22 mouse cellular contexts compared by ENCODE assay signal in the genomic region with DNA sequence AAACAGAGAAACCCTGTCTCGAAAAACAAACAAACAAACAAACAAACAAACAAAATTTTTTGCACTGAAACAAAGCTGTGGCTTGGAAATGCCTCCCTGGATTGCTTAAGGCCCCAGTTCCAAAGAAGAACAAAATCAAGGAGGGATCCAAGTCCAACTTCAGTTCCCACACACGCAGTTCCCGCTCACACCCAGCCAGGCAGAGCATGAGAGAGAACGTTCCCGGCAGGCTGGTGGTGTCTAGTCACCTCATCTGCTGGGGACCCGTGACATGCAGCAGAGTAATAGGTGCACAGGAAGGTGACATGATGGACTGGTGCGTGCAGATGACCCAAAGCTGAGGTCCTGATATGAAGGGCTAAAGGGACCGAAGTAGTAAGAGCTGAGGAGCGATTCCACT. TPM values are rescaled to one million over a fixed set of nuclear protein-coding genes. Genes with fewer than 3 reads are reported as not detected.
DNase-seq lines count a peak whose midpoint lies in the region; ATAC-seq and TF ChIP-seq lines count a peak whose summit lies in the region.
"Had no signal": no experiment of that assay in that cellular context is flagged by ENCODE, and none has a peak within 500 bp of the region (broad histone marks: within the 10 kb centered on the region; RNA-seq: fewer than 3 reads in every experiment).

No protein-coding gene starts in this region.

- DNase-seq in heart, embryonic 10.5 days (ENCODE audit: low spot score), result no peak
- no peak for DNase-seq in heart, postnatal 14 days
- peak; percentile 13 for DNase-seq in kidney, adult 18-20 months
- DNase-seq in kidney, postnatal 10 days, result no peak
- DNase-seq in layer of hippocampus, adult 2 months (ENCODE audit: low spot score in 2 of 2), result no peak
- no peak for DNase-seq in layer of hippocampus, postnatal 10 days (ENCODE audit: low spot score in 2 of 2)
- DNase-seq in urinary bladder, postnatal 4 days (ENCODE audit: low spot score in 2 of 2), result no peak
- DNase-seq: adrenal gland, adult 8-10 months; B cell, adult 2 months; cerebellum, adult 2 months; embryo, embryonic 11 days; gastrocnemius, postnatal 36 days; heart, adult 11 months; heart, postnatal 36 days had no signal

- peak overlapping the region; percentile 31; the same call in 1 of the 2 replicates for H3K27ac ChIP-seq in heart, embryonic 10.5 days
- peak overlapping the region; percentile 78 for H3K27ac ChIP-seq in layer of hippocampus, adult 2 months
- H3K27ac ChIP-seq in stomach, embryonic 15.5 days, result 0 out of 2 replicates have a peak overlapping the region, but pooled peaks have one; percentile 7
- H3K27ac ChIP-seq: embryonic facial prominence, embryonic 15.5 days; heart, embryonic 15.5 days; hindbrain, embryonic 12.5 days had no signal

- no peaks in the 10 kb centered on the region for H3K27me3 ChIP-seq in heart, embryonic 10.5 days (ENCODE audit: insufficient read depth, poor library complexity, severe bottlenecking)
- no peaks in the 10 kb centered on the region for H3K27me3 ChIP-seq in stomach, embryonic 15.5 days (replicated peaks)
- H3K27me3 ChIP-seq: embryonic facial prominence, embryonic 15.5 days; forebrain, embryonic 15.5 days; heart, embryonic 15.5 days; hindbrain, embryonic 12.5 days had no signal

- no peak for TF ChIP-seq CTCF in layer of hippocampus, adult 2 months (conservative IDR thresholded peaks at IDR 0.05)

- peaks cover 3% of the 10 kb centered on the region; the same call in 1 of the 2 replicates for H3K36me3 ChIP-seq in heart, embryonic 10.5 days
- H3K36me3 ChIP-seq in stomach, embryonic 15.5 days, result no peaks in the 10 kb centered on the region
- H3K36me3 ChIP-seq: embryonic facial prominence, embryonic 15.5 days; forebrain, embryonic 15.5 days; heart, embryonic 15.5 days; hindbrain, embryonic 12.5 days had no signal

- intact Hi-C loops in heart, postnatal 14 days (cut with DNase I), result no loop called here

- H3K4me1 ChIP-seq in heart, embryonic 10.5 days, result peaks cover 66% of the 10 kb centered on the region
- H3K4me1 ChIP-seq in stomach, embryonic 15.5 days, result peaks cover 14% of the 10 kb centered on the region

- no peak overlapping the region for H3K4me2 ChIP-seq in stomach, embryonic 15.5 days
- H3K4me2 ChIP-seq: embryonic facial prominence, embryonic 15.5 days; forebrain, embryonic 15.5 days; heart, embryonic 11.5 days; heart, embryonic 15.5 days; hindbrain, embryonic 12.5 days had no signal

- WGBS in heart, embryonic 10.5 days, result 83% methylated on average over 9 of the region's 9 CpGs
- 84% methylated on average over 9 of the region's 9 CpGs for WGBS in stomach, embryonic 15.5 days

- no peak for ATAC-seq in stomach, embryonic 15.5 days (ENCODE audit: insufficient read depth, low FRiP score, low read depth)
- ATAC-seq: CD4-positive, CD25-positive, alpha-beta regulatory T cell, adult 4 months; forebrain, embryonic 15.5 days had no signal

- H3K9me3 ChIP-seq in heart, embryonic 10.5 days, result no peaks in the 10 kb centered on the region; the same call in 1 of the 2 replicates
- H3K9me3 ChIP-seq in stomach, embryonic 15.5 days, result no peaks in the 10 kb centered on the region
- H3K9me3 ChIP-seq: embryonic facial prominence, embryonic 15.5 days; forebrain, embryonic 15.5 days; G1E; heart, embryonic 15.5 days; hindbrain, embryonic 12.5 days had no signal

- H3K4me3 ChIP-seq in heart, embryonic 10.5 days, result no peak overlapping the region
- H3K4me3 ChIP-seq in layer of hippocampus, adult 2 months, result no peak overlapping the region
- H3K4me3 ChIP-seq in stomach, embryonic 15.5 days (replicated peaks), result no peak overlapping the region
- H3K4me3 ChIP-seq: embryonic facial prominence, embryonic 15.5 days; forebrain, embryonic 15.5 days; heart, embryonic 15.5 days; hindbrain, embryonic 12.5 days had no signal

- H3K9ac ChIP-seq in stomach, embryonic 15.5 days, result no peak overlapping the region
- H3K9ac ChIP-seq: embryonic facial prominence, embryonic 15.5 days; forebrain, embryonic 15.5 days; heart, embryonic 15.5 days; hindbrain, embryonic 12.5 days had no signal

RNA-seq across cellular contexts. Expression of gene Sorbs1, which starts 49.2 kb away (rescaled TPM):
- polyA plus RNA-seq in heart, embryonic 10.5 days (2016; fragmentation: Nextera tagmentation; extraction: Ambion mirVana), result 71.2 and 98.1 TPM in 2 replicates
- 100 to 1,000 TPM; 523 to 539 TPM for total RNA-seq in heart, postnatal 14 days (2021)
- 100 to 1,000 TPM; 222 to 229 TPM for total RNA-seq in layer of hippocampus, adult 2 months (2021)
- total RNA-seq in layer of hippocampus, postnatal 10 days (2021), result 100 to 1,000 TPM; 147 to 148 TPM
- polyA plus RNA-seq in stomach, embryonic 15.5 days (2015; fragmentation: Nextera tagmentation; extraction: Ambion mirVana), result 78.2 and 81.0 TPM in 2 replicates

Comparison
In these comparisons a context has a peak if more than half of its experiments do, and no peak if none do; other contexts are left out.
1. H3K27ac ChIP-seq: peak in every context shown above with its lines; median percentile 78 in layer of hippocampus, adult 2 months; 31 in heart, embryonic 10.5 days; 7 in stomach, embryonic 15.5 days.